Mouse (Mus musculus) embryonic facial prominence, embryonic 14.5 days (tissue): ENCODE results near the gene Sh3gl3. TPM values are rescaled to one million over a fixed set of nuclear protein-coding genes. Genes with fewer than 3 reads are reported as not detected.

ENCODE experiments used
- ATAC-seq: fragments of 200-750 bp; cut with Nextera tagmentation; 2 replicates; pipeline ENCODE4 v1.8.0; 2017; ENCODE audit warnings: low read depth, moderate number of reproducible peaks, moderate TSS enrichment
- DNase-seq: peaks from one replicate; pipeline ENCODE4 v3.0.0-alpha.2; 2015; ENCODE audit warnings: low spot score
- H3K27ac ChIP-seq: fragments of 300-500 bp; sonication (generic); replicated peaks from 2 replicates; pipeline ENCODE4 v1.5.1; 2014; ENCODE audit warnings: low read depth, mild to moderate bottlenecking, low read length, moderate library complexity
- H3K27me3 ChIP-seq: fragments of 300-500 bp; sonication (generic); replicated peaks from 2 replicates; pipeline ENCODE4 v1.6.1; 2014; ENCODE audit warnings: low read length; ENCODE audit not compliant: control insufficient read depth, insufficient read depth
- H3K36me3 ChIP-seq: fragments of 300-500 bp; sonication (generic); 2 replicates; pipeline ENCODE4 v1.6.1; 2014; ENCODE audit warnings: low read length, mixed read lengths; ENCODE audit not compliant: control insufficient read depth, insufficient read depth
- H3K4me1 ChIP-seq: fragments of 300-500 bp; sonication (generic); 2 replicates; pipeline ENCODE4 v1.6.1; 2014; ENCODE audit warnings: antibody characterized with exemption, low read length; ENCODE audit not compliant: control insufficient read depth, insufficient read depth
- H3K4me2 ChIP-seq: fragments of 300-500 bp; sonication (generic); 2 replicates; pipeline ENCODE4 v1.6.1; 2014; ENCODE audit warnings: low read depth, mild to moderate bottlenecking, low read length, moderate library complexity, mixed read lengths
- H3K4me3 ChIP-seq: fragments of 300-500 bp; sonication (generic); 2 replicates; pipeline ENCODE4 v1.5.1; 2014; ENCODE audit warnings: low read depth, mild to moderate bottlenecking, low read length
- H3K9ac ChIP-seq: fragments of 300-500 bp; sonication (generic); 2 replicates; pipeline ENCODE4 v1.6.1; 2014; ENCODE audit warnings: low read depth, mild to moderate bottlenecking, low read length, moderate library complexity, mixed read lengths
- H3K9me3 ChIP-seq: fragments of 300-500 bp; sonication (generic); 2 replicates; pipeline ENCODE4 v1.6.1; 2016; ENCODE audit warnings: low read length; ENCODE audit not compliant: control insufficient read depth
- WGBS: fragments of 180-500 bp; shearing (Covaris S2); extraction: QIAGEN DNeasy Blood & Tissue Kit; methylation state at CpG from one replicate; pipeline ENCODE4 v1.1.7; 2014; 5-methylcytosine and 5-hydroxymethylcytosine counted together
- polyA plus RNA-seq: library from polyadenylated mRNA; unstranded; fragments of >200 nt; fragmentation: Nextera tagmentation; extraction: Ambion mirVana; gene quantifications from 2 replicates; pipeline ENCODE4 v1.2.1, GENCODE M21; 2014

The Sh3gl3 gene
- polyA plus RNA-seq = 12.9 and 14.1 TPM in 2 replicates

DNA sequence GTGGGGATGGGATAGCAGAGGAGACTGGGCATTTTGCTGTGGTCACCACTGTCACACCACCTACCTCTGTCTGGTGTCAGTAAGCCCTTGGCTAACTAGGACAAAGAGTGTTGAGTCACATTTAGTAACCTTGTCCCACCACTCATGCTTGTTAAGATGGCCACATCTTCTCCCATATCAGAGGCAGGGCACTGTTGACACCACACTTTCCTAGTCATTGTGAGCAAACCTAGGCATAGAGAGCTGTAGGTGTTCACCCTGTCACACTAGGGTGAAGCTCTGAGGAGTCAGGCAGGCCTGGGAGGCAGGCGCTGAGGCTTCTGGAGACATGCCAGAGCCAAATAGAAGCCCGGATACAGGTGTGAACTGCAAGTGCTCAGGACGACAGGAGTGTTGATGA is at the start of gene Sh3gl3:
TSS of gene Sh3gl3 (plus strand) at position 301 of the 400 bp plus-strand sequence.
- Histone ChIP-seq H3K9ac (peak within 1 kb of the TSS; percentile 73), H3K9me3 (no peaks in the 10 kb centered on the region), H3K4me3 (peak within 1 kb of the TSS; percentile 82), H3K27ac (no peak within 1 kb of the TSS), H3K36me3 (no peaks in the 10 kb centered on the region), H3K27me3 (no peaks in the 10 kb centered on the region; the same call in 1 of the 2 replicates), H3K4me1 (peaks cover 9% of the 10 kb centered on the region; the same call in 1 of the 2 replicates), H3K4me2 (peak within 1 kb of the TSS; percentile 96)
- WGBS = 77% methylated on average over 3 of the region's 3 CpGs
- ATAC-seq (no peak), DNase-seq (no peak)

DNA sequence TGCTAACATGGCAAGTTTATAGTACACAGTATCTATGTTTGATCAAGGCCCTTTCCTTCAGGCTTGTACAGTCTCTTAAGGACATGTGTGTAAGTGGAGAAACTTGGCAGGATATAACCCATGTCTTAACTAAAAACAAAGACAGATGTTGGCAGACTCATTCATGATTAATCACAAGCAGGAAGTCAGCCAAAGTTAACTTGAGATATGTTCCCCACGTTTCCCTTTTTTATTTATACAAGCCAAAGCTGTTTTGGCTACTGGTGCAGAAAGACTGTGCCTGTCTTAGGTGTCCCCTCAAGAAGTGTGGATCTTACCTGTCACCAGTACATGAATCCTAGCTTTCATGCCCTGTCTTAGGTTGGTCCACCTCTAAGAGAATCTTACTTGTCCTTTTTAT is 35.4 kb upstream of the Sh3gl3 start:
- no peak overlapping the region for H3K4me3 ChIP-seq
- no peak overlapping the region for H3K4me2 ChIP-seq
- no peak overlapping the region for H3K27ac ChIP-seq
- H3K9ac ChIP-seq = no peak overlapping the region
- H3K9me3 ChIP-seq = peaks cover 18% of the 10 kb centered on the region
- H3K36me3 ChIP-seq = no peaks in the 10 kb centered on the region
- no peaks in the 10 kb centered on the region for H3K4me1 ChIP-seq
- WGBS = 23% methylated on average over 1 of the region's 1 CpGs
- DNase-seq (peak; percentile 57), ATAC-seq (no peak)
- H3K27me3 ChIP-seq = no peaks in the 10 kb centered on the region

DNA sequence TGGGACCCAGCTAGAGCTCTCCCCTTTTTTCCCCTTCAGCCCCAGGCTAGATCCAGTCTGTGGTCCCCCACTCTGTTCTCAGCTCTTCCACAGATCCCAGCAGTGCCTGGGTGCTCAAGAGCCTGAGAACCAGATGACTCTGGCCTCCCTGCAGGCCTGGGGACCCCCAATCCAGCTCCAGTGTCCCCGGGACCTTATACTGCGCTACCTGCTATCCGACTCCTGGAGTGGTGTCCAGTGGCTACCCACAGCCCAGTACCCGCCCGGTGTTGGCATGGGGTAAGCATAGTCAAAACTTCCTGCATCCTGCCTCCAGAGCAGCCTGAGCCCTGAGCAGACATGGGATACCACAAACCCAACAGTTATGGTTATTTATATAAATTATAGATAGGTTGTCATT is 26.5 kb upstream of the Sh3gl3 start:
- Histone ChIP-seq H3K4me1 (no peaks in the 10 kb centered on the region), H3K9me3 (no peaks in the 10 kb centered on the region), H3K27me3 (no peaks in the 10 kb centered on the region), H3K9ac (no peak overlapping the region), H3K27ac (no peak overlapping the region), H3K4me2 (no peak overlapping the region), H3K4me3 (no peak overlapping the region), H3K36me3 (no peaks in the 10 kb centered on the region)
- WGBS = 90% methylated on average over 5 of the region's 5 CpGs
- no peak for DNase-seq
- no peak for ATAC-seq

DNA sequence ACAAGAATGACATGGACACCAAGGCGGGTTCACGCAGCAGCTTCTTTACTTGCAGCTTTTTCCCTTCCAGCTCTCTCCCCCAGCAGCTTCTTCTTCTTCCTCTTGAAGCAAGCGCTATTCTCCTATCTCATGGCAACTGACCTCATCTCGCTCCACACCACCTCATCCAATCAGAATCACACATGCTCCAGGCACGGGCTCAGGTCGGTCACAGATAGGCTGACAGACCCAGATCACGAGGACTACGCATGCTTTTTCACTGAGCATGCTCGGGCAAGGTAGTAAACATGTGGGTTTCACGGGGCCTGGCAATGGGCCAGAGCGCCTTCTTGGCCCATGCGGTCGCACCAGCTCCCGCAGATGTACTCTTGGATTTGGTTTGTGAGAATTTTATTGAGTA is 9.0 kb upstream of the Sh3gl3 start:
- 94% methylated on average over 14 of the region's 14 CpGs for WGBS
- DNase-seq (no peak), ATAC-seq (no peak)
- Histone ChIP-seq H3K27me3 (no peaks in the 10 kb centered on the region), H3K36me3 (no peaks in the 10 kb centered on the region), H3K4me2 (no peak overlapping the region), H3K4me3 (no peak overlapping the region), H3K4me1 (no peaks in the 10 kb centered on the region), H3K9me3 (0 out of 2 replicates have a peak, but pooled peaks cover 8% of the 10 kb centered on the region), H3K9ac (no peak overlapping the region), H3K27ac (no peak overlapping the region)

DNA sequence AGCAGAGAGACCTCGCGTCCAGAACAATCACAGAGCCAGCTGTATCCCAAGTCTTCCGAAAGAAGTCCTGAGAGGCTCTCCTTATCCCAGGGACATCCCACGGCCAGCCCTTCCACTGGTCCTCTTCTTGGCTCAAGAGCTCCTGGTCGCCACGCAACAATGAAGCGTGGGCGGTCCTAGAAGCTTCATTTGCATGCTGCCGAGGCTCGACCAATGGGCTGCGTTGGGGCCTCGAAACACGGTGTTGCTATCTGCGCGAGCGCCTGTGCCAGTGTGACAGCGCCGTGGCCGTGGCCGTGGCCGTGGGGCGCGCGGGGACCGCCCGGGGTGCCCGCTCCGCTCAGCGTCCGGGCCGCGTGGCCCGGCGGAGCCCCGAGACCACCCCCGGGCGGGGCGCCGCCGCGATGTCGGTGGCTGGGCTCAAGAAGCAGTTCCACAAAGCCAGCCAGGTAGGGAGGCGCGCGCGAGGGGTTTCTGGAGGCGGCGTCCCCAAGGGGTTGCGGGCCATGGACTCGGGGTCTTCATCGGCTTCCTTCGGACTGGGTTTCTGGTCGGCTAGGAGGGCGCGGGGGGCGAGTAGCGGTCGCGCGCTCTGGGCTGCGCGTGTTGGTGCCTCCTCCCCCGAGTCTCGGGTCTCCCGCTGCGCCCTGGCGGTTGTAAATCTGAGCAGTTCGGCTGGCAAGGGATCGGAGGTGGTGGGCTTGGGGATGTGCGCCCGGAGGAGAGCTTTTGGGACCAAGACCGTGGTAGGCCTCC is 1.1 kb downstream of the Sh3gl3 start:
- H3K9me3 ChIP-seq = no peaks in the 10 kb centered on the region
- H3K4me1 ChIP-seq = peaks cover 9% of the 10 kb centered on the region; the same call in 1 of the 2 replicates
- under 1% methylated on average over 37 of the region's 72 CpGs for WGBS
- DNase-seq (peak; percentile 95), ATAC-seq (peak; percentile 98)
- no peaks in the 10 kb centered on the region for H3K36me3 ChIP-seq
- H3K4me3 ChIP-seq = peak overlapping the region; percentile 82
- H3K27me3 ChIP-seq = no peaks in the 10 kb centered on the region; the same call in 1 of the 2 replicates
- H3K9ac ChIP-seq = peak overlapping the region; percentile 73
- H3K27ac ChIP-seq = no peak overlapping the region
- peak overlapping the region; percentile 96 for H3K4me2 ChIP-seq

DNA sequence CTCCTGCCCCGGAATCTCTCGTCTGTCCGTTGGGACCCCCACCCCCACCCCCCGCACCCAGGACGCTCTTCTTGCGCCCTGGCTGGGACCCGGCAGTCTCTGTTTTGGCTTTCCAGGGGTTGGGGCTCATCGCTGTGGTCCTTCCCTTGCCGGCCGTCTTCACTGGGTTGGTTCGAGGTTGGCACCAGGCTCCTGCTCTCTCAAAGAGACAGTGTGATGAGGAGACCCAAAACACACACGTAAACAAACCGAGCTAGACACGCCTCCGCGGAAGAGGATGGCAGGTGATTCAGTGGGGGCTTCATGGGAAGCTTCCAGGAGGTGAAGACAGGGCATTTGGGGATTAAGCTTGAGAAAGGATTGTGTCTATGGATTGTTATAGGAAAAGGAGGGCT is 1.7 kb downstream of the Sh3gl3 start:
- WGBS = under 1% methylated on average over 15 of the region's 16 CpGs
- Histone ChIP-seq H3K9me3 (no peaks in the 10 kb centered on the region), H3K27me3 (no peaks in the 10 kb centered on the region; the same call in 1 of the 2 replicates), H3K4me3 (peak overlapping the region; percentile 82), H3K9ac (peak overlapping the region; percentile 73), H3K4me2 (peak overlapping the region; percentile 96), H3K27ac (no peak overlapping the region), H3K36me3 (no peaks in the 10 kb centered on the region), H3K4me1 (peaks cover 9% of the 10 kb centered on the region; the same call in 1 of the 2 replicates)
- ATAC-seq (no peak), DNase-seq (no peak)

DNA sequence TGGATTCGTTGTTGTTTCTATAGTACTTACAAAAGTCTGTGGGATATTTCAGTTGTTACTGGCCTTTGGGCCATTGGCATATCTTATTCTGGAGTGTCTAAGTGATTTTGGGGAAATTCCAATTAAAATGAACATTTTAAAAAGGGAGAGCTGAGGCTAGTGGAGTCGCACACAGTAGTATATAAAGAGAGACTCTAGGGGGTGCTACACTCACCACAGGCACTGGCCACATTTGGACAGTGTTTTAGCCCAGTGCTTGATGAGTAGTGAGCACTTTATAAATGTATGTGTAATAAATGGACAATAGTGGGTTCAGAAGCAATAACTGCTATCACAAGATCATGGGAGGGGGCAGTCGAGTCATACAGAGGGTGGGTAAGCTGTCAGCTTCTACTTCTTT is 2.6 kb downstream of the Sh3gl3 start:
- ATAC-seq = no peak

DNA sequence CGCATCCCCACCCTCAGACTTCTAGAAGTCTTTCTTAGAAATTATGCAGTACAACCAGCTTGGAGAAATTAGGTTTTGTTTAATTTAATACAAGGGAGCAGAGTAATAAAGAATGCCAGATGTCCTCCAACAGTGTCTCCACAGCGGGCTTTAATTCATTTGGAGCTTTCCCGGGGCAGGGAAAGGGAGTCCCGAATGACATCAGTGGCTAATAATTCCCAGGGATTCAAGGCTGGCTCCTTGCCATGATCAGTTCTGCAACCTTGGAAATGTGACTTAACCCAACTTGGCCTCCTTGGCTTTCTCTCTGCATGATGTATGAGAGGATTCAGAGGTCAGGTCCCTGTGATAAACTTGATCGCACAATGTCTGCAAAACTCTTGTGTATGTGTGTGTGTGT is 3.7 kb downstream of the Sh3gl3 start:
- DNase-seq (peak; percentile 68), ATAC-seq (no peak)
- H3K4me1 ChIP-seq = peaks cover 9% of the 10 kb centered on the region; the same call in 1 of the 2 replicates
- H3K4me2 ChIP-seq = no peak overlapping the region
- H3K36me3 ChIP-seq = no peaks in the 10 kb centered on the region
- H3K27ac ChIP-seq = no peak overlapping the region
- no peak overlapping the region for H3K9ac ChIP-seq
- H3K9me3 ChIP-seq = peaks cover 5% of the 10 kb centered on the region; the same call in 1 of the 2 replicates
- WGBS = 40% methylated on average over 5 of the region's 5 CpGs
- H3K4me3 ChIP-seq = no peak overlapping the region
- H3K27me3 ChIP-seq = no peaks in the 10 kb centered on the region; the same call in 1 of the 2 replicates

More for the DNA sequence above, 2.6 kb downstream of the Sh3gl3 start:
- peak overlapping the region; percentile 96; the same call in 1 of the 2 replicates for H3K4me2 ChIP-seq
- no peak overlapping the region for H3K4me3 ChIP-seq
- H3K36me3 ChIP-seq = no peaks in the 10 kb centered on the region
- H3K27me3 ChIP-seq = no peaks in the 10 kb centered on the region; the same call in 1 of the 2 replicates
- no peaks in the 10 kb centered on the region for H3K9me3 ChIP-seq
- no peak for DNase-seq
- no peak overlapping the region for H3K9ac ChIP-seq
- H3K4me1 ChIP-seq = peaks cover 9% of the 10 kb centered on the region; the same call in 1 of the 2 replicates
- H3K27ac ChIP-seq = no peak overlapping the region
- 58% methylated on average over 3 of the region's 3 CpGs for WGBS
